Comparison of ENCODE assay signal across 8 mouse cellular contexts in genomic region chr4:41506906-41507305, GRCm38 (mm10). TPM values are rescaled to one million over a fixed set of nuclear protein-coding genes. Genes with fewer than 3 reads are reported as not detected.
A peak's percentile ranks its signal among the peaks of the same experiment; 100 is the strongest.
DNase-seq lines count a peak whose midpoint lies in the region; ATAC-seq and TF ChIP-seq lines count a peak whose summit lies in the region.

No protein-coding gene starts in this region.

- H3K4me3 ChIP-seq in C2C12 (ENCODE audit: insufficient read depth, poor library complexity, severe bottlenecking), result no peak overlapping the region
- H3K4me3 ChIP-seq in heart, embryonic 10.5 days, result peak overlapping the region; percentile 69
- H3K4me3 ChIP-seq in kidney, embryonic 14.5 days (ENCODE audit: low read length), result peak overlapping the region; percentile 52
- peak overlapping the region; percentile 51 for H3K4me3 ChIP-seq in liver, adult 2 months (ENCODE audit: insufficient read depth, low read depth, low read length)

- H3K27ac ChIP-seq in heart, embryonic 10.5 days, result peak overlapping the region; percentile 74
- H3K27ac ChIP-seq in kidney, embryonic 14.5 days (ENCODE audit: low read depth, low read length), result no peak overlapping the region
- H3K27ac ChIP-seq in liver, adult 2 months (replicated peaks; ENCODE audit: insufficient read depth, low read depth, low read length), result no peak overlapping the region

- H3K4me2 ChIP-seq in kidney, embryonic 14.5 days (replicated peaks; ENCODE audit: low read depth, low read length), result peak overlapping the region; percentile 96

- 0 out of 2 replicates have a peak, but pooled peaks have one; percentile 32 for TF ChIP-seq POLR2A in liver, adult 2 months (IDR thresholded peaks at IDR 0.05; ENCODE audit: extremely low read depth, insufficient read depth, low read length)

- TF ChIP-seq CTCF in C2C12 (IDR thresholded peaks at IDR 0.05; ENCODE audit: control insufficient read depth, insufficient read depth, insufficient read length), result no peak
- TF ChIP-seq CTCF in liver, adult 2 months (IDR thresholded peaks at IDR 0.05; ENCODE audit: low read depth, low read length), result peak; percentile 38; the same call in 1 of the 2 replicates

- H3K27me3 ChIP-seq in C2C12 (ENCODE audit: control insufficient read depth, insufficient read depth, insufficient read length), result peaks cover 18% of the 10 kb centered on the region
- peaks cover 60% of the 10 kb centered on the region for H3K27me3 ChIP-seq in heart, embryonic 10.5 days (ENCODE audit: insufficient read depth, poor library complexity, severe bottlenecking)
- no peaks in the 10 kb centered on the region for H3K27me3 ChIP-seq in kidney, embryonic 14.5 days (ENCODE audit: control insufficient read depth, insufficient read depth, low read length)
- H3K27me3 ChIP-seq in liver, adult 2 months (ENCODE audit: control insufficient read depth, insufficient read depth, low read length), result no peaks in the 10 kb centered on the region

- H3K36me3 ChIP-seq in C2C12 (ENCODE audit: control insufficient read depth, insufficient read depth), result no peaks in the 10 kb centered on the region
- no peaks in the 10 kb centered on the region for H3K36me3 ChIP-seq in heart, embryonic 10.5 days
- H3K36me3 ChIP-seq in kidney, embryonic 14.5 days (ENCODE audit: control insufficient read depth, insufficient read depth, low read length), result no peaks in the 10 kb centered on the region
- H3K36me3 ChIP-seq in liver, adult 2 months (ENCODE audit: control insufficient read depth, insufficient read depth, low read length), result no peaks in the 10 kb centered on the region

- H3K9ac ChIP-seq in kidney, embryonic 14.5 days (ENCODE audit: low read depth, low read length), result peak overlapping the region; percentile 59
- H3K9ac ChIP-seq in liver, adult 2 months (ENCODE audit: low read depth, low read length), result peak overlapping the region; percentile 52

- H3K79me3 ChIP-seq in C2C12 (ENCODE audit: low read depth), result no peaks in the 10 kb centered on the region

- peak overlapping the region; percentile 7 for H3ac ChIP-seq in C2C12 (ENCODE audit: control insufficient read depth, insufficient read length, low read depth)

- DNase-seq in brain, embryonic 18.5 days (ENCODE audit: low read depth, low spot score), result peak; percentile 67
- peak; percentile 95 for DNase-seq in heart, embryonic 10.5 days (ENCODE audit: low spot score)
- DNase-seq in liver, adult 2 months (ENCODE audit: extremely low read depth, low read depth, low spot score), result peak; percentile 64
- DNase-seq in monocyte, adult 2 months (ENCODE audit: low read depth in 1 of 2, low spot score in 2 of 2), result peak; percentile 22 to 67
- peak; percentile 57 to 62 for DNase-seq in spleen, postnatal 36 days (ENCODE audit: low spot score in 2 of 2)

- H3K79me2 ChIP-seq in C2C12 (ENCODE audit: control insufficient read depth, insufficient read depth), result no peaks in the 10 kb centered on the region
- H3K79me2 ChIP-seq in liver, adult 2 months (ENCODE audit: control insufficient read depth, insufficient read depth, low read length), result peaks cover 2% of the 10 kb centered on the region; the same call in 1 of the 2 replicates

- no peaks in the 10 kb centered on the region for H3K9me3 ChIP-seq in heart, embryonic 10.5 days
- H3K9me3 ChIP-seq in kidney, embryonic 14.5 days (ENCODE audit: control insufficient read depth, low read length), result no peaks in the 10 kb centered on the region

- WGBS in heart, embryonic 10.5 days, result under 1% methylated on average over 28 of the region's 29 CpGs
- whole genome bisulfite sequencing in kidney, embryonic 14.5 days, result under 1% methylated on average over 29 of the region's 29 CpGs
- WGBS in liver, adult 2 months, result under 1% methylated on average over 29 of the region's 29 CpGs

- peak; percentile 66 for ATAC-seq in erythroblast, adult 5-6 weeks (replicated peaks; ENCODE audit: low FRiP score, poor library complexity, severe bottlenecking)
- peak; percentile 65 for ATAC-seq in kidney, embryonic 14.5 days (ENCODE audit: low FRiP score, low TSS enrichment)

- peaks cover 35% of the 10 kb centered on the region for H3K4me1 ChIP-seq in heart, embryonic 10.5 days
- H3K4me1 ChIP-seq in kidney, embryonic 14.5 days (ENCODE audit: control insufficient read depth, insufficient read depth, low read length), result peaks cover 6% of the 10 kb centered on the region; the same call in 1 of the 2 replicates
- peaks cover 6% of the 10 kb centered on the region; the same call in 1 of the 2 replicates for H3K4me1 ChIP-seq in liver, adult 2 months (ENCODE audit: control insufficient read depth, insufficient read depth, low read length)

TF ChIP-seq in C2C12, 6 proteins besides CTCF, POLR2A, EP300 and RAD21:
- TF ChIP-seq FOSL1 (IDR thresholded peaks at IDR 0.05; ENCODE audit: insufficient read depth, low read length, poor library complexity, severe bottlenecking) (no peak), MAX (IDR thresholded peaks at IDR 0.05) (no peak), USF1 (IDR thresholded peaks at IDR 0.05; ENCODE audit: low read depth) (no peak), MYOG (IDR thresholded peaks at IDR 0.05; ENCODE audit: control insufficient read depth, extremely low read depth, insufficient read length) (no peak), CEBPB (IDR thresholded peaks at IDR 0.05; ENCODE audit: low read depth) (no peak), MYOD1 (IDR thresholded peaks at IDR 0.05; ENCODE audit: control insufficient read depth, insufficient read length, low read depth) (no peak)

RNA-seq across cellular contexts. Expression of gene AI464131, which starts 4.0 kb away (rescaled TPM):
- 2.8 TPM for polyA plus RNA-seq in C2C12 (2012; fragmentation: generic; extraction: Trizol)
- total RNA-seq in erythroblast, adult 5-6 weeks (2015; ENCODE audit: low replicate concordance), result not detected in 2 replicates
- not detected in 2 replicates for total RNA-seq in erythroblast, adult 5-6 weeks (2017; ENCODE audit: low replicate concordance)
- polyA plus RNA-seq in heart, embryonic 10.5 days (2016; fragmentation: Nextera tagmentation; extraction: Ambion mirVana), result 2.9 and 3.2 TPM in 2 replicates
- polyA plus RNA-seq in kidney, embryonic 14.5 days (2014; fragmentation: Nextera tagmentation; extraction: Ambion mirVana), result 3.8 and 8.9 TPM in 2 replicates
- total RNA-seq in liver, adult 2 months (2014; rRNA removed), result 15.9 and 21.7 TPM in 2 replicates
- polyA plus RNA-seq in liver, adult 2 months (2012; rRNA removed), result 27.9 and 28.9 TPM in 2 replicates

RNA-seq across cellular contexts. Expression of gene 1110017D15Rik, which starts 10.2 kb away (rescaled TPM):
- polyA plus RNA-seq in C2C12 (2012; fragmentation: generic; extraction: Trizol), result 0.14 TPM
- total RNA-seq in erythroblast, adult 5-6 weeks (2015; ENCODE audit: low replicate concordance), result not detected in 2 replicates
- not detected in 2 replicates for total RNA-seq in erythroblast, adult 5-6 weeks (2017; ENCODE audit: low replicate concordance)
- polyA plus RNA-seq in heart, embryonic 10.5 days (2016; fragmentation: Nextera tagmentation; extraction: Ambion mirVana), result 1.0 TPM in 1 of 2 replicates, not detected in the other
- 0.93 and 1.0 TPM in 2 replicates for polyA plus RNA-seq in kidney, embryonic 14.5 days (2014; fragmentation: Nextera tagmentation; extraction: Ambion mirVana)
- not detected in 2 replicates for total RNA-seq in liver, adult 2 months (2014; rRNA removed)
- polyA plus RNA-seq in liver, adult 2 months (2012; rRNA removed), result 0.24 TPM in 1 of 2 replicates, not detected in the other

RNA-seq across cellular contexts. Expression of gene Nudt2, which starts 42.0 kb away (rescaled TPM):
- 27.3 TPM for polyA plus RNA-seq in C2C12 (2012; fragmentation: generic; extraction: Trizol)
- total RNA-seq in erythroblast, adult 5-6 weeks (2015; ENCODE audit: low replicate concordance), result 15.4 TPM in 1 of 2 replicates, not detected in the other
- total RNA-seq in erythroblast, adult 5-6 weeks (2017; ENCODE audit: low replicate concordance), result 6.6 and 9.9 TPM in 2 replicates
- polyA plus RNA-seq in heart, embryonic 10.5 days (2016; fragmentation: Nextera tagmentation; extraction: Ambion mirVana), result 48.1 and 56.6 TPM in 2 replicates
- 61.5 and 75.7 TPM in 2 replicates for polyA plus RNA-seq in kidney, embryonic 14.5 days (2014; fragmentation: Nextera tagmentation; extraction: Ambion mirVana)
- total RNA-seq in liver, adult 2 months (2014; rRNA removed), result 33.0 and 33.9 TPM in 2 replicates
- 18.3 and 18.6 TPM in 2 replicates for polyA plus RNA-seq in liver, adult 2 months (2012; rRNA removed)

RNA-seq across cellular contexts. Expression of gene Kif24, which starts 42.2 kb away (rescaled TPM):
- 3.0 TPM for polyA plus RNA-seq in C2C12 (2012; fragmentation: generic; extraction: Trizol)
- total RNA-seq in erythroblast, adult 5-6 weeks (2015; ENCODE audit: low replicate concordance), result 3.5 and 14.2 TPM in 2 replicates
- total RNA-seq in erythroblast, adult 5-6 weeks (2017; ENCODE audit: low replicate concordance), result 26.0 and 32.5 TPM in 2 replicates
- 6.9 and 9.1 TPM in 2 replicates for polyA plus RNA-seq in heart, embryonic 10.5 days (2016; fragmentation: Nextera tagmentation; extraction: Ambion mirVana)
- polyA plus RNA-seq in kidney, embryonic 14.5 days (2014; fragmentation: Nextera tagmentation; extraction: Ambion mirVana), result 8.5 and 9.3 TPM in 2 replicates
- total RNA-seq in liver, adult 2 months (2014; rRNA removed), result 0.37 and 0.94 TPM in 2 replicates
- 0.27 and 0.43 TPM in 2 replicates for polyA plus RNA-seq in liver, adult 2 months (2012; rRNA removed)

Comparison
In these comparisons a context has a peak if more than half of its experiments do, and no peak if none do; other contexts are left out.
1. DNase-seq: peak in every context shown above with its lines; median percentile 95 in heart, embryonic 10.5 days; 67 in brain, embryonic 18.5 days; 64 in liver, adult 2 months; 60 in spleen, postnatal 36 days; 44 in monocyte, adult 2 months.